Mouse (Mus musculus) midbrain, embryonic 15.5 days (tissue): ENCODE measurements around the gene Slc1a3. TPM values are rescaled to one million over a fixed set of nuclear protein-coding genes. Genes with fewer than 3 reads are reported as not detected.

Experiments
- ATAC-seq: fragments of 200-750 bp; cut with Nextera tagmentation; replicated peaks from 2 replicates; pipeline ENCODE4 v1.8.0; 2017; ENCODE audit warnings: moderate TSS enrichment
- H3K27ac ChIP-seq: fragments of 300-500 bp; sonication (generic); 2 replicates; pipeline ENCODE4 v1.5.1; 2015; ENCODE audit warnings: mild to moderate bottlenecking, inconsistent platforms
- H3K27me3 ChIP-seq: fragments of 300-500 bp; sonication (generic); replicated peaks from 2 replicates; pipeline ENCODE4 v1.6.1; 2015; ENCODE audit warnings: inconsistent platforms
- H3K36me3 ChIP-seq: fragments of 300-500 bp; sonication (generic); replicated peaks from 2 replicates; pipeline ENCODE4 v1.6.1; 2015; ENCODE audit warnings: inconsistent platforms
- H3K4me1 ChIP-seq: fragments of 300-500 bp; sonication (generic); 2 replicates; pipeline ENCODE4 v1.6.1; 2015; ENCODE audit warnings: inconsistent platforms
- H3K4me2 ChIP-seq: fragments of 300-500 bp; sonication (generic); 2 replicates; pipeline ENCODE4 v1.6.1; 2015; ENCODE audit warnings: inconsistent platforms, mild to moderate bottlenecking, moderate library complexity
- H3K4me3 ChIP-seq: fragments of 300-500 bp; sonication (generic); 2 replicates; pipeline ENCODE4 v1.5.1; 2015; ENCODE audit warnings: mild to moderate bottlenecking, inconsistent platforms
- H3K9ac ChIP-seq: fragments of 300-500 bp; sonication (generic); 2 replicates; pipeline ENCODE4 v1.6.1; 2015; ENCODE audit warnings: mild to moderate bottlenecking, inconsistent platforms
- H3K9me3 ChIP-seq: fragments of 300-500 bp; sonication (generic); 2 replicates; pipeline ENCODE4 v1.6.1; 2016; ENCODE audit warnings: inconsistent platforms
- WGBS: fragments of 180-500 bp; shearing (Covaris S2); methylation state at CpG from one replicate; pipeline ENCODE4 v1.1.7; 2015; ENCODE audit warnings: mixed read lengths; 5-methylcytosine and 5-hydroxymethylcytosine counted together
- polyA plus RNA-seq: library from polyadenylated mRNA; unstranded; fragments of >200 nt; fragmentation: Nextera tagmentation; extraction: Ambion mirVana; gene quantifications from 2 replicates; pipeline ENCODE4 v1.2.1, GENCODE M21; 2015

Slc1a3 gene
- 100 and 106 TPM in 2 replicates for polyA plus RNA-seq

- peak; percentile 89 for ATAC-seq
- Histone ChIP-seq H3K9ac (peak within 1 kb of the TSS; percentile 52), H3K36me3 (no peaks in the 10 kb centered on the region), H3K9me3 (no peaks in the 10 kb centered on the region), H3K4me1 (peaks cover 11% of the 10 kb centered on the region), H3K4me2 (peak within 1 kb of the TSS; percentile 92), H3K27ac (peak within 1 kb of the TSS; percentile 57; the same call in 1 of the 2 replicates), H3K4me3 (peak within 1 kb of the TSS; percentile 57), H3K27me3 (no peaks in the 10 kb centered on the region; the same call in 1 of the 2 replicates)
- WGBS, result under 1% methylated on average over 34 of the region's 34 CpGs
Measured at GRCm38 (mm10) chr15:8710146-8711006, at the start of gene Slc1a3. Slc1a3 (minus strand) TSS chr15:8710764.

- H3K36me3 ChIP-seq, result no peaks in the 10 kb centered on the region
- H3K27ac ChIP-seq, result no peak overlapping the region
- no peak overlapping the region for H3K4me2 ChIP-seq
- H3K9me3 ChIP-seq, result no peaks in the 10 kb centered on the region
- H3K4me3 ChIP-seq, result no peak overlapping the region
- no peak for ATAC-seq
- no peaks in the 10 kb centered on the region for H3K27me3 ChIP-seq
- WGBS, result 60% methylated on average over 3 of the region's 3 CpGs
- H3K4me1 ChIP-seq, result no peaks in the 10 kb centered on the region
- no peak overlapping the region for H3K9ac ChIP-seq
Measured at GRCm38 (mm10) chr15:8759026-8759425, 48.5 kb upstream of the Slc1a3 start.

GRCm38 (mm10) chr15:8756441-8756840 lies 45.9 kb upstream of the Slc1a3 start:
- WGBS, result 45% methylated on average over 6 of the region's 6 CpGs
- no peaks in the 10 kb centered on the region for H3K36me3 ChIP-seq
- H3K27ac ChIP-seq, result no peak overlapping the region
- H3K9ac ChIP-seq, result no peak overlapping the region
- H3K4me2 ChIP-seq, result no peak overlapping the region
- H3K27me3 ChIP-seq, result no peaks in the 10 kb centered on the region
- ATAC-seq, result 0 out of 2 replicates have a peak, but pooled peaks have one; percentile 39
- no peaks in the 10 kb centered on the region for H3K4me1 ChIP-seq
- H3K4me3 ChIP-seq, result no peak overlapping the region
- H3K9me3 ChIP-seq, result no peaks in the 10 kb centered on the region

GRCm38 (mm10) chr15:8749762-8750161 lies 39.2 kb upstream of the Slc1a3 start:
- WGBS, result 92% methylated on average over 4 of the region's 4 CpGs
- no peak for ATAC-seq
- no peaks in the 10 kb centered on the region for H3K9me3 ChIP-seq
- H3K4me2 ChIP-seq, result no peak overlapping the region
- H3K9ac ChIP-seq, result no peak overlapping the region
- H3K36me3 ChIP-seq, result no peaks in the 10 kb centered on the region
- H3K27me3 ChIP-seq, result no peaks in the 10 kb centered on the region
- H3K4me1 ChIP-seq, result no peaks in the 10 kb centered on the region
- H3K27ac ChIP-seq, result no peak overlapping the region
- no peak overlapping the region for H3K4me3 ChIP-seq

- no peaks in the 10 kb centered on the region for H3K36me3 ChIP-seq
- H3K4me1 ChIP-seq, result no peaks in the 10 kb centered on the region
- no peak overlapping the region for H3K27ac ChIP-seq
- H3K4me2 ChIP-seq, result no peak overlapping the region
- no peak for ATAC-seq
- no peaks in the 10 kb centered on the region for H3K9me3 ChIP-seq
- H3K9ac ChIP-seq, result no peak overlapping the region
- 77% methylated on average over 1 of the region's 1 CpGs for WGBS
- no peaks in the 10 kb centered on the region for H3K27me3 ChIP-seq
- H3K4me3 ChIP-seq, result no peak overlapping the region
Measured at GRCm38 (mm10) chr15:8748771-8749170, 38.2 kb upstream of the Slc1a3 start.

- H3K4me1 ChIP-seq, result no peaks in the 10 kb centered on the region
- WGBS, result 53% methylated on average over 6 of the region's 6 CpGs
- no peaks in the 10 kb centered on the region for H3K9me3 ChIP-seq
- ATAC-seq, result no peak
- H3K36me3 ChIP-seq, result no peaks in the 10 kb centered on the region
- H3K27me3 ChIP-seq, result no peaks in the 10 kb centered on the region
- no peak overlapping the region for H3K27ac ChIP-seq
- H3K9ac ChIP-seq, result no peak overlapping the region
- H3K4me2 ChIP-seq, result no peak overlapping the region
- H3K4me3 ChIP-seq, result no peak overlapping the region
Measured at GRCm38 (mm10) chr15:8741593-8741992, 31.0 kb upstream of the Slc1a3 start.

- no peaks in the 10 kb centered on the region for H3K27me3 ChIP-seq
- no peaks in the 10 kb centered on the region for H3K36me3 ChIP-seq
- no peak overlapping the region for H3K9ac ChIP-seq
- H3K4me2 ChIP-seq, result no peak overlapping the region
- H3K9me3 ChIP-seq, result no peaks in the 10 kb centered on the region
- no peak for ATAC-seq
- H3K4me1 ChIP-seq, result no peaks in the 10 kb centered on the region
- WGBS, result 95% methylated on average over 8 of the region's 8 CpGs
- H3K4me3 ChIP-seq, result no peak overlapping the region
- H3K27ac ChIP-seq, result no peak overlapping the region
Measured at GRCm38 (mm10) chr15:8740724-8741123, 30.2 kb upstream of the Slc1a3 start.

- Histone ChIP-seq H3K9ac (no peak overlapping the region), H3K4me1 (no peaks in the 10 kb centered on the region), H3K36me3 (no peaks in the 10 kb centered on the region), H3K4me2 (no peak overlapping the region), H3K4me3 (no peak overlapping the region), H3K27ac (no peak overlapping the region), H3K27me3 (no peaks in the 10 kb centered on the region), H3K9me3 (no peaks in the 10 kb centered on the region)
- no peak for ATAC-seq
- WGBS, result 79% methylated on average over 5 of the region's 5 CpGs
Measured at GRCm38 (mm10) chr15:8738156-8738555, 27.6 kb upstream of the Slc1a3 start.

- ATAC-seq, result no peak
- no peaks in the 10 kb centered on the region for H3K27me3 ChIP-seq
- no peak overlapping the region for H3K4me2 ChIP-seq
- H3K9ac ChIP-seq, result no peak overlapping the region
- H3K36me3 ChIP-seq, result no peaks in the 10 kb centered on the region
- 87% methylated on average over 6 of the region's 6 CpGs for WGBS
- H3K27ac ChIP-seq, result no peak overlapping the region
- no peak overlapping the region for H3K4me3 ChIP-seq
- H3K4me1 ChIP-seq, result no peaks in the 10 kb centered on the region
- no peaks in the 10 kb centered on the region for H3K9me3 ChIP-seq
Measured at GRCm38 (mm10) chr15:8734363-8734739, 23.8 kb upstream of the Slc1a3 start.

GRCm38 (mm10) chr15:8733669-8734362 lies 23.3 kb upstream of the Slc1a3 start:
- Histone ChIP-seq H3K27me3 (no peaks in the 10 kb centered on the region), H3K4me3 (no peak overlapping the region), H3K9ac (no peak overlapping the region), H3K27ac (no peak overlapping the region), H3K4me2 (no peak overlapping the region), H3K4me1 (no peaks in the 10 kb centered on the region), H3K36me3 (no peaks in the 10 kb centered on the region), H3K9me3 (no peaks in the 10 kb centered on the region)
- no peak for ATAC-seq
- 31% methylated on average over 7 of the region's 7 CpGs for WGBS

GRCm38 (mm10) chr15:8728861-8729260 lies 18.3 kb upstream of the Slc1a3 start:
- Histone ChIP-seq H3K4me1 (no peaks in the 10 kb centered on the region), H3K9ac (no peak overlapping the region), H3K4me2 (no peak overlapping the region), H3K36me3 (no peaks in the 10 kb centered on the region), H3K4me3 (no peak overlapping the region), H3K27ac (no peak overlapping the region), H3K9me3 (no peaks in the 10 kb centered on the region), H3K27me3 (no peaks in the 10 kb centered on the region)
- WGBS, result 94% methylated on average over 7 of the region's 7 CpGs
- ATAC-seq, result no peak

- WGBS, result 92% methylated on average over 14 of the region's 14 CpGs
- Histone ChIP-seq H3K27me3 (no peaks in the 10 kb centered on the region), H3K27ac (no peak overlapping the region), H3K36me3 (no peaks in the 10 kb centered on the region), H3K9me3 (no peaks in the 10 kb centered on the region), H3K4me1 (no peaks in the 10 kb centered on the region), H3K4me2 (no peak overlapping the region), H3K9ac (no peak overlapping the region), H3K4me3 (no peak overlapping the region)
- no peak for ATAC-seq
Measured at GRCm38 (mm10) chr15:8722386-8723100, 12.0 kb upstream of the Slc1a3 start.
